Mouse (Mus musculus): ENCODE data around the gene Rbm6. TPM values are rescaled to one million over a fixed set of nuclear protein-coding genes. Genes with fewer than 3 reads are reported as not detected.
A peak's percentile ranks its signal among the peaks of the same experiment; 100 is the strongest.

Gene Rbm6
- polyA plus RNA-seq, 1 experiment from 2014 or later, result 46.5 TPM

- no peaks in the 10 kb centered on the region for H3K27me3 ChIP-seq (replicated peaks)
- H3K4me3 ChIP-seq, result peak overlapping the region; percentile 97
- peak overlapping the region; percentile 90 for H3K4me2 ChIP-seq
- H3K9ac ChIP-seq, result peak overlapping the region; percentile 99
- WGBS, result under 1% methylated on average over 80 of the region's 80 CpGs
- peak overlapping the region; percentile 96 for H3K27ac ChIP-seq (replicated peaks)
- peak; percentile 95 for ATAC-seq (ENCODE audit: extremely low read depth, insufficient number of reproducible peaks, low FRiP score, low TSS enrichment)
- H3K36me3 ChIP-seq, result peaks cover 14% of the 10 kb centered on the region
- no peaks in the 10 kb centered on the region for H3K9me3 ChIP-seq
- H3K4me1 ChIP-seq, result peaks cover 21% of the 10 kb centered on the region
These were observed 513 bp downstream of the Rbm6 start for GRCm38 (mm10) chr9:107872350-107873098.

DNA sequence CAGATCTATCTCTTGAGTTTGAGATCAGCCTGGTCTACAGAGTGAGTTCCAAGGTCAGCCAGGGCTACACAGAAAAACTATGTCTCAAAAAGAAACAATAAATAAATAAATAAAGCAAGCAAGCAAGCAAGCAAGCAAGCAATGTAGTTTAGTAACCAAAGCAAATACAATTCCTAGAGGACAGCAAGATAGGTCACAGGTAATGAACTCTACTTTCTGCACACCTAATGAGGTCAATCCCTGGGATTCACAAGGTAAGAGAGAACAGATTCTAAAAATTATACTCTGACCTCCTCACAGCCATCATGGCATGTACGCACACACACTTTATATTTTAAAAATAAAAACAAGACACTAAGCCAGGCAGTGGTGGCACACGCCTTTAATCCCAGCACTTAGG lies 7.0 kb downstream of the Rbm6 start:
- peaks cover 7% of the 10 kb centered on the region for H3K4me1 ChIP-seq
- H3K36me3 ChIP-seq, result peaks cover 39% of the 10 kb centered on the region
- 100% methylated on average over 2 of the region's 2 CpGs for WGBS
- no peak for ATAC-seq (ENCODE audit: extremely low read depth, insufficient number of reproducible peaks, low FRiP score, low TSS enrichment)
- no peak overlapping the region for H3K4me2 ChIP-seq
- no peak overlapping the region for H3K9ac ChIP-seq
- no peak overlapping the region for H3K4me3 ChIP-seq
- H3K27ac ChIP-seq (replicated peaks), result no peak overlapping the region
- no peaks in the 10 kb centered on the region for H3K9me3 ChIP-seq
- no peaks in the 10 kb centered on the region for H3K27me3 ChIP-seq (replicated peaks)

DNA sequence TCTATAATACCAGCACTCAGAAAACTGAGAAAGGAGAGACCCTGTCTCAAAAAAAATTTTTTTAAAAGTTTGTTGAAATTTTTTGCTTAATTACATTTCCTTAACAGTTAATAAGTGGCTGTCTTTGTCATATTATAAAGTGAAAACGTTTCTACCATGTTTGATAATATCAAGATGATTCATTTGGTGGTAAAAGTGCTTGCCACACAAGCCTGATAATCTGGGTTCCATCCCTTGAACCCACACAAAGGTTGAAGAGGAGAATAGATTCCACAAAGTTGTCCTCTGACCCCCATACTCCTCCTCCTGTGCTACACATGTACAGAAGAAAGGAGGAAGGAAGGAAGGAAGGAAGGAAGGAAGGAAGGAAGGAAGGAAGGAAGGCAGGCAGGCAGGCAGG lies 8.5 kb downstream of the Rbm6 start:
- no peak for ATAC-seq (ENCODE audit: extremely low read depth, insufficient number of reproducible peaks, low FRiP score, low TSS enrichment)
- Histone ChIP-seq H3K36me3 (peaks cover 40% of the 10 kb centered on the region), H3K4me1 (peaks cover 6% of the 10 kb centered on the region; the same call in 1 of the 2 replicates), H3K27me3 (replicated peaks) (no peaks in the 10 kb centered on the region), H3K4me2 (no peak overlapping the region), H3K9ac (no peak overlapping the region), H3K9me3 (no peaks in the 10 kb centered on the region), H3K4me3 (no peak overlapping the region), H3K27ac (replicated peaks) (no peak overlapping the region)
- WGBS, result 65% methylated on average over 1 of the region's 1 CpGs

- ATAC-seq (ENCODE audit: extremely low read depth, insufficient number of reproducible peaks, low FRiP score, low TSS enrichment), result no peak
- Histone ChIP-seq H3K36me3 (peaks cover 49% of the 10 kb centered on the region), H3K27ac (replicated peaks) (no peak overlapping the region), H3K4me1 (peaks cover 9% of the 10 kb centered on the region), H3K27me3 (replicated peaks) (no peaks in the 10 kb centered on the region), H3K4me2 (no peak overlapping the region), H3K9ac (no peak overlapping the region), H3K9me3 (no peaks in the 10 kb centered on the region), H3K4me3 (no peak overlapping the region)
- WGBS, result 74% methylated on average over 3 of the region's 3 CpGs
These were observed 14.7 kb downstream of the Rbm6 start for GRCm38 (mm10) chr9:107858343-107858742.

- ATAC-seq (ENCODE audit: extremely low read depth, insufficient number of reproducible peaks, low FRiP score, low TSS enrichment), result no peak
- Histone ChIP-seq H3K4me3 (no peak overlapping the region), H3K9me3 (no peaks in the 10 kb centered on the region), H3K27me3 (replicated peaks) (no peaks in the 10 kb centered on the region), H3K4me2 (no peak overlapping the region), H3K27ac (replicated peaks) (no peak overlapping the region), H3K36me3 (peaks cover 71% of the 10 kb centered on the region), H3K9ac (no peak overlapping the region), H3K4me1 (no peaks in the 10 kb centered on the region)
- 93% methylated on average over 7 of the region's 7 CpGs for WGBS
These were observed 24.1 kb downstream of the Rbm6 start for GRCm38 (mm10) chr9:107848922-107849321.

- H3K9me3 ChIP-seq, result no peaks in the 10 kb centered on the region
- no peaks in the 10 kb centered on the region for H3K4me1 ChIP-seq
- H3K9ac ChIP-seq, result no peak overlapping the region
- H3K4me3 ChIP-seq, result no peak overlapping the region
- no peak overlapping the region for H3K27ac ChIP-seq (replicated peaks)
- H3K4me2 ChIP-seq, result no peak overlapping the region
- ATAC-seq (ENCODE audit: extremely low read depth, insufficient number of reproducible peaks, low FRiP score, low TSS enrichment), result no peak
- 88% methylated on average over 2 of the region's 2 CpGs for WGBS
- H3K27me3 ChIP-seq (replicated peaks), result no peaks in the 10 kb centered on the region
- H3K36me3 ChIP-seq, result peaks cover 64% of the 10 kb centered on the region
These were observed 30.3 kb downstream of the Rbm6 start for GRCm38 (mm10) chr9:107842709-107843108.

DNA sequence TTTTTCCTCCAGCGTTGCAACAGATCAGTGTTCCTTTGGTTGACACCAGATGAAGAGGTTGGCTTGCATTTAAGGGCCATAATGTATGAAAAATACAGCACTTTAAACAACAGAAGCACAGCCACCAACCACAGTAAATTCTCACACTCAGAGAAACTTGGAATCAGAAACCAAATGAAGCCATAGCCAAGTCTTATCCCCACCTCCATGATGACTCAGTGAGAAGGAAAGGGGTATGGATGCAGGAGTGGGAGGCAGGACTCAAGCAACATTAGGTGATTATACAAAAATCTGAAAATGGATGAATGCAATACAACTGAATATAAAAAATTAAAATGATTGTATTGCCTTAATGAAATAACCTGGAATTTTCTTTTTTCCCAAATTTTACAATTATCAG lies 34.2 kb downstream of the Rbm6 start:
- no peak overlapping the region for H3K27ac ChIP-seq (replicated peaks)
- WGBS, result 88% methylated on average over 1 of the region's 1 CpGs
- no peaks in the 10 kb centered on the region for H3K27me3 ChIP-seq (replicated peaks)
- peaks cover 55% of the 10 kb centered on the region for H3K36me3 ChIP-seq
- H3K4me1 ChIP-seq, result no peaks in the 10 kb centered on the region
- ATAC-seq (ENCODE audit: extremely low read depth, insufficient number of reproducible peaks, low FRiP score, low TSS enrichment), result no peak
- H3K4me2 ChIP-seq, result no peak overlapping the region
- H3K9me3 ChIP-seq, result no peaks in the 10 kb centered on the region
- H3K9ac ChIP-seq, result no peak overlapping the region
- H3K4me3 ChIP-seq, result no peak overlapping the region

DNA sequence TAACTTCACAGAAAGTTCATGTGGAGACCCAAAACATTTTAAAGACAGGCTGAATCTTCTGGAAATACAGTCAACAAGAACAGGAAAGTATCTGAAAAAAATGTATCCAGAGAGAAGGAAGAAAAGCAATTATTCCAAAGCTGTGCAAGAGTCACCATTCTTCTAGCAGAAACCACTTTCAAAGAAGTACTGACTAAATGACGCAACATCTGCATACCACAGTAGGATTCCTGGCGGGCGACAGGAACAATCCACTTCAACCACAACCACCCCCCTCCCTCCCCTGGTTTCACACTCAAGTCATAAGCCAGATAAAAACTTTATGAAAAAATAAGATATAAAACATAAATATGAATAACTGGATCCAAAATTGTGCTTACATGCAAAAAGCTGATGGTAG lies 39.2 kb downstream of the Rbm6 start:
- Histone ChIP-seq H3K4me2 (no peak overlapping the region), H3K9ac (no peak overlapping the region), H3K4me3 (no peak overlapping the region), H3K27ac (replicated peaks) (no peak overlapping the region), H3K27me3 (replicated peaks) (no peaks in the 10 kb centered on the region), H3K36me3 (peaks cover 68% of the 10 kb centered on the region), H3K4me1 (peaks cover 7% of the 10 kb centered on the region; the same call in 1 of the 2 replicates), H3K9me3 (no peaks in the 10 kb centered on the region)
- ATAC-seq (ENCODE audit: extremely low read depth, insufficient number of reproducible peaks, low FRiP score, low TSS enrichment), result no peak
- WGBS, result 65% methylated on average over 3 of the region's 3 CpGs

GRCm38 (mm10) chr9:107831765-107832164 lies 41.3 kb downstream of the Rbm6 start:
- H3K36me3 ChIP-seq, result peaks cover 75% of the 10 kb centered on the region
- no peaks in the 10 kb centered on the region for H3K27me3 ChIP-seq (replicated peaks)
- ATAC-seq (ENCODE audit: extremely low read depth, insufficient number of reproducible peaks, low FRiP score, low TSS enrichment), result no peak
- H3K4me3 ChIP-seq, result no peak overlapping the region
- H3K9ac ChIP-seq, result no peak overlapping the region
- H3K27ac ChIP-seq (replicated peaks), result no peak overlapping the region
- H3K9me3 ChIP-seq, result no peaks in the 10 kb centered on the region
- H3K4me1 ChIP-seq, result peaks cover 7% of the 10 kb centered on the region; the same call in 1 of the 2 replicates
- no peak overlapping the region for H3K4me2 ChIP-seq

GRCm38 (mm10) chr9:107812132-107812531 lies 60.9 kb downstream of the Rbm6 start:
- H3K9ac ChIP-seq, result no peak overlapping the region
- no peak overlapping the region for H3K27ac ChIP-seq (replicated peaks)
- no peak overlapping the region for H3K4me3 ChIP-seq
- no peak for ATAC-seq (ENCODE audit: extremely low read depth, insufficient number of reproducible peaks, low FRiP score, low TSS enrichment)
- H3K9me3 ChIP-seq, result no peaks in the 10 kb centered on the region
- H3K36me3 ChIP-seq, result peaks cover 82% of the 10 kb centered on the region
- WGBS, result 83% methylated on average over 1 of the region's 1 CpGs
- H3K4me2 ChIP-seq, result no peak overlapping the region
- no peaks in the 10 kb centered on the region for H3K4me1 ChIP-seq
- H3K27me3 ChIP-seq (replicated peaks), result no peaks in the 10 kb centered on the region

GRCm38 (mm10) chr9:107810985-107811384 lies 62.1 kb downstream of the Rbm6 start:
- WGBS, result 91% methylated on average over 2 of the region's 2 CpGs

DNA sequence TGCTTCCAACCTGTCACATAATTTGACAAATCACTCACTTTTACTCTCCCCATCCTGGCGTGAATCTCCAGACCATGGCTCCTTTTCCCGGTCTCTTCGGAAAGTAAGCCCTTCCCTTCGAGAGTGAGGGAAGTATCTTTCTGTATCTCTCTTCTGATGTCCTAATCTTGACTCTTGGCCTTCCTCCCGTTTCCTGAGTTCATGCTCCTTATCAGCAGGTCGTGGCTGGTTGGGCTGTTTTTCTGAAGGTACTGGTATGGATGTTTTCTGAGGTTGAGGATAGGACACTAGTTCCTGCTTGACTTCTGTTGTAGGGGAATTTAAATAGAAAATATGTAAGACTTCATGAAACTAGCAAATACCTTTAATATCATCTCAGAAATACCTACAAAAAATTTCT lies 81.3 kb downstream of the Rbm6 start:
- Histone ChIP-seq H3K4me3 (no peak overlapping the region), H3K4me2 (no peak overlapping the region), H3K27ac (replicated peaks) (no peak overlapping the region), H3K36me3 (peaks cover 81% of the 10 kb centered on the region), H3K4me1 (no peaks in the 10 kb centered on the region), H3K9me3 (no peaks in the 10 kb centered on the region), H3K9ac (no peak overlapping the region), H3K27me3 (replicated peaks) (no peaks in the 10 kb centered on the region)
- ATAC-seq (ENCODE audit: extremely low read depth, insufficient number of reproducible peaks, low FRiP score, low TSS enrichment), result no peak
- 35% methylated on average over 6 of the region's 6 CpGs for WGBS

More at GRCm38 (mm10) chr9:107810985-107811384, 62.1 kb downstream of the Rbm6 start:
- ATAC-seq (ENCODE audit: extremely low read depth, insufficient number of reproducible peaks, low FRiP score, low TSS enrichment), result no peak
- H3K36me3 ChIP-seq, result peaks cover 73% of the 10 kb centered on the region
- H3K27ac ChIP-seq (replicated peaks), result no peak overlapping the region
- H3K9ac ChIP-seq, result no peak overlapping the region
- no peaks in the 10 kb centered on the region for H3K4me1 ChIP-seq
- H3K4me3 ChIP-seq, result no peak overlapping the region
- H3K4me2 ChIP-seq, result no peak overlapping the region
- no peaks in the 10 kb centered on the region for H3K27me3 ChIP-seq (replicated peaks)
- no peaks in the 10 kb centered on the region for H3K9me3 ChIP-seq
